Mouse (Mus musculus) lung, postnatal 0 days (tissue): ENCODE measurements at regions not wholly inside any gene's neighbourhood (a gene's known extent, or its start where the extent isn't known, plus 50 kb on each side); places are given as distances from the start of the nearest gene placed in this dataset.

Experiments
- ATAC-seq: fragments of 200-750 bp; cut with Nextera tagmentation; 2 replicates; pipeline ENCODE4 v1.8.0; 2017; ENCODE audit warnings: moderate library complexity
- DNase-seq: peaks from one replicate; pipeline ENCODE4 v3.0.0-alpha.2; 2016; ENCODE audit warnings: low spot score
- H3K27ac ChIP-seq: fragments of 300-500 bp; sonication (generic); 2 replicates; pipeline ENCODE4 v1.5.1; 2014; ENCODE audit warnings: antibody characterized with exemption, mild to moderate bottlenecking, low read length, mixed read lengths
- H3K27me3 ChIP-seq: fragments of 300-500 bp; sonication (generic); replicated peaks from 2 replicates; pipeline ENCODE4 v1.6.1; 2014; ENCODE audit warnings: low read length, mixed read lengths; ENCODE audit not compliant: insufficient read depth
- H3K36me3 ChIP-seq: fragments of 300-500 bp; sonication (generic); 2 replicates; pipeline ENCODE4 v1.6.1; 2014; ENCODE audit warnings: low read length, mixed read lengths; ENCODE audit not compliant: insufficient read depth
- H3K4me1 ChIP-seq: fragments of 300-500 bp; sonication (generic); 2 replicates; pipeline ENCODE4 v1.6.1; 2014; ENCODE audit warnings: antibody characterized with exemption, low read depth, low read length, mixed read lengths; ENCODE audit not compliant: insufficient read depth
- H3K4me2 ChIP-seq: fragments of 300-500 bp; sonication (generic); replicated peaks from 2 replicates; pipeline ENCODE4 v1.6.1; 2014; ENCODE audit warnings: low read depth, mild to moderate bottlenecking, low read length, moderate library complexity, mixed read lengths
- H3K4me3 ChIP-seq: fragments of 300-500 bp; sonication (generic); 2 replicates; pipeline ENCODE4 v1.5.1; 2014; ENCODE audit warnings: low read depth, low read length
- H3K9ac ChIP-seq: fragments of 300-500 bp; sonication (generic); replicated peaks from 2 replicates; pipeline ENCODE4 v1.6.1; 2014; ENCODE audit warnings: low read depth, mild to moderate bottlenecking
- H3K9me3 ChIP-seq: fragments of 300-500 bp; sonication (generic); 2 replicates; pipeline ENCODE4 v1.6.1; 2016; ENCODE audit warnings: low read length, mixed read lengths
- CTCF ChIP-seq: IDR thresholded peaks from 2 replicates; pipeline ENCODE4 v1.5.1; 2016; ENCODE audit warnings: antibody characterized with exemption, mild to moderate bottlenecking
- EP300 ChIP-seq: IDR thresholded peaks from 2 replicates; pipeline ENCODE4 v1.6.1; 2016; ENCODE audit warnings: antibody characterized with exemption, mild to moderate bottlenecking, control low read depth
- WGBS: fragments of 180-500 bp; shearing (Covaris S2); extraction: QIAGEN DNeasy Blood & Tissue Kit; methylation state at CpG from one replicate; pipeline ENCODE4 v1.1.7; 2014; 5-methylcytosine and 5-hydroxymethylcytosine counted together

DNA sequence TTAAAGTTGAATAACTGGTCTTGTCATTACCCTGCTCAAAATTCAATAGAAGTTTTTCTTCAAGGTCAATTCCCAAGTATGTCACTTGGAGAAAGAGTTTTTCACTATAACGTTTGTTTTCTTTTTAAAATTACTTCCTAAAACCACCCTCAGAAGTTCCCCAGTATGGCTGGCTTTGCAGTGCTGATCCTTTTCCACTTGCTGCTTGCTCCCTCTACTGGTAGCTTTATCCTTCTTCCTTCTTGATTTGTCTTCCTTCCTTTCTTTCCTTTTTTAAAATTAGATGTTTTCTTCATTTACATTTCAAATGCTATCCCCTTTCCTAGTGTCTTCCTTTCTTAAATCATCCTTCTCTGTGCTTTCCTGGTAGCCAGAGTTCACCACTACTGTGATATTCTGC lies 73.6 kb downstream of the Rtl3 start:
- 4% methylated on average over 1 of the region's 1 CpGs for WGBS
- no peaks in the 10 kb centered on the region for H3K9me3 ChIP-seq
- peak; percentile 30 for DNase-seq
- H3K4me2 ChIP-seq, result no peak overlapping the region
- no peak overlapping the region for H3K9ac ChIP-seq
- TF ChIP-seq CTCF, result peak; percentile 52
- TF ChIP-seq EP300, result no peak
- no peaks in the 10 kb centered on the region for H3K4me1 ChIP-seq
- no peaks in the 10 kb centered on the region for H3K36me3 ChIP-seq
- H3K27ac ChIP-seq, result no peak overlapping the region
- ATAC-seq, result no peak
- H3K27me3 ChIP-seq, result no peaks in the 10 kb centered on the region
- no peak overlapping the region for H3K4me3 ChIP-seq
